Mouse (Mus musculus) testis, adult 2 months (tissue): ENCODE data around the gene Sult1d1. TPM values are rescaled to one million over a fixed set of nuclear protein-coding genes. Genes with fewer than 3 reads are reported as not detected.

Experiments used
- H3K27ac ChIP-seq: fragments of 200-500 bp; 2 replicates; pipeline ENCODE4 v1.5.1; 2012; ENCODE audit warnings: low read depth, low read length; ENCODE audit not compliant: control insufficient read depth, insufficient read depth
- H3K27me3 ChIP-seq: fragments of 200-500 bp; 2 replicates; pipeline ENCODE4 v1.6.1; 2012; ENCODE audit warnings: mild to moderate bottlenecking, low read length, moderate library complexity; ENCODE audit not compliant: control insufficient read depth, insufficient read depth
- H3K36me3 ChIP-seq: fragments of 200-500 bp; 2 replicates; pipeline ENCODE4 v1.6.1; 2012; ENCODE audit warnings: mild to moderate bottlenecking, low read length; ENCODE audit not compliant: control insufficient read depth, insufficient read depth
- H3K4me1 ChIP-seq: fragments of 200-500 bp; 2 replicates; pipeline ENCODE4 v1.6.1; 2012; ENCODE audit warnings: low read length; ENCODE audit not compliant: control insufficient read depth, insufficient read depth
- H3K4me3 ChIP-seq: fragments of 200-500 bp; 2 replicates; pipeline ENCODE4 v1.5.1; 2012; ENCODE audit warnings: low read depth, mild to moderate bottlenecking, low read length, moderate library complexity, mixed read lengths; ENCODE audit not compliant: control insufficient read depth
- CTCF ChIP-seq: fragments of 200-500 bp; IDR thresholded peaks from 2 replicates; pipeline ENCODE4 v1.5.1; 2012; ENCODE audit warnings: low read depth, mild to moderate bottlenecking, inconsistent platforms, low read length, moderate library complexity; ENCODE audit not compliant: control insufficient read depth, insufficient read depth, insufficient replicate concordance
- POLR2A ChIP-seq: fragments of 200-500 bp; IDR thresholded peaks from 2 replicates; pipeline ENCODE4 v1.6.1; 2012; ENCODE audit warnings: low read depth, mild to moderate bottlenecking, inconsistent platforms, low read length, moderate library complexity; ENCODE audit not compliant: control insufficient read depth
- polyA plus RNA-seq: library from polyadenylated mRNA; depleted of rRNA; stranded (reverse); fragments of >200 nt; gene quantifications from 2 replicates; pipeline ENCODE4 v1.2.3, GENCODE M21; 2012

Gene Sult1d1
- polyA plus RNA-seq, 1 experiment: not detected

- no peak overlapping the region for H3K4me3 ChIP-seq
- H3K27ac ChIP-seq: no peak overlapping the region
- H3K36me3 ChIP-seq: no peaks in the 10 kb centered on the region
- no peaks in the 10 kb centered on the region for H3K4me1 ChIP-seq
- no peaks in the 10 kb centered on the region for H3K27me3 ChIP-seq
- TF ChIP-seq POLR2A: no peak
- no peak for TF ChIP-seq CTCF
Measured at GRCm38 (mm10) chr5:87580389-87580788, 11.6 kb upstream of the Sult1d1 start.

GRCm38 (mm10) chr5:87574174-87574573 is 5.3 kb upstream of the Sult1d1 start:
- H3K27me3 ChIP-seq: no peaks in the 10 kb centered on the region
- no peak for TF ChIP-seq CTCF
- TF ChIP-seq POLR2A: no peak

GRCm38 (mm10) chr5:87573490-87573889 is 4.7 kb upstream of the Sult1d1 start:
- no peak overlapping the region for H3K4me3 ChIP-seq
- no peaks in the 10 kb centered on the region for H3K36me3 ChIP-seq
- H3K27me3 ChIP-seq: no peaks in the 10 kb centered on the region
- no peaks in the 10 kb centered on the region for H3K4me1 ChIP-seq
- H3K27ac ChIP-seq: no peak overlapping the region
- TF ChIP-seq CTCF (no peak), POLR2A (no peak)

More at GRCm38 (mm10) chr5:87574174-87574573, 5.3 kb upstream of the Sult1d1 start:
- no peak overlapping the region for H3K27ac ChIP-seq
- H3K4me3 ChIP-seq: no peak overlapping the region
- no peaks in the 10 kb centered on the region for H3K4me1 ChIP-seq
- H3K36me3 ChIP-seq: no peaks in the 10 kb centered on the region

- Histone ChIP-seq H3K36me3 (no peaks in the 10 kb centered on the region), H3K27me3 (no peaks in the 10 kb centered on the region), H3K4me3 (no peak overlapping the region), H3K4me1 (no peaks in the 10 kb centered on the region), H3K27ac (no peak overlapping the region)
- no peak for TF ChIP-seq POLR2A
- no peak for TF ChIP-seq CTCF
Measured at GRCm38 (mm10) chr5:87572781-87573180, 4.0 kb upstream of the Sult1d1 start.

GRCm38 (mm10) chr5:87567306-87567705 is 1.5 kb downstream of the Sult1d1 start:
- no peak overlapping the region for H3K4me3 ChIP-seq
- H3K27ac ChIP-seq: no peak overlapping the region
- TF ChIP-seq POLR2A (no peak), CTCF (no peak)
- H3K27me3 ChIP-seq: no peaks in the 10 kb centered on the region
- no peaks in the 10 kb centered on the region for H3K4me1 ChIP-seq
- H3K36me3 ChIP-seq: no peaks in the 10 kb centered on the region

GRCm38 (mm10) chr5:87562966-87563365 is 5.9 kb downstream of the Sult1d1 start:
- Histone ChIP-seq H3K4me1 (no peaks in the 10 kb centered on the region), H3K27me3 (no peaks in the 10 kb centered on the region), H3K4me3 (no peak overlapping the region), H3K27ac (no peak overlapping the region), H3K36me3 (no peaks in the 10 kb centered on the region)
- no peak for TF ChIP-seq CTCF
- no peak for TF ChIP-seq POLR2A

- TF ChIP-seq POLR2A (no peak), CTCF (no peak)
- H3K36me3 ChIP-seq: no peaks in the 10 kb centered on the region
Measured at GRCm38 (mm10) chr5:87562526-87562925, 6.3 kb downstream of the Sult1d1 start.

GRCm38 (mm10) chr5:87560145-87560544 is 8.7 kb downstream of the Sult1d1 start:
- Histone ChIP-seq H3K27ac (no peak overlapping the region), H3K36me3 (no peaks in the 10 kb centered on the region), H3K4me3 (no peak overlapping the region), H3K4me1 (no peaks in the 10 kb centered on the region), H3K27me3 (no peaks in the 10 kb centered on the region)
- TF ChIP-seq CTCF (no peak), POLR2A (no peak)

More at GRCm38 (mm10) chr5:87562526-87562925, 6.3 kb downstream of the Sult1d1 start:
- H3K27me3 ChIP-seq: no peaks in the 10 kb centered on the region
- no peaks in the 10 kb centered on the region for H3K4me1 ChIP-seq
- no peak overlapping the region for H3K4me3 ChIP-seq
- no peak overlapping the region for H3K27ac ChIP-seq
